Mouse (Mus musculus): Measurements from ENCODE around the gene Dvl3.

- no peak for TF ChIP-seq CTCF (IDR thresholded peaks at IDR 0.05; ENCODE audit: control insufficient read depth, insufficient read depth, insufficient replicate concordance, low read depth, low read length)
- no peak for TF ChIP-seq POLR2A (IDR thresholded peaks at IDR 0.05; ENCODE audit: control insufficient read depth, low read depth, low read length)
Observed at GRCm38 (mm10) chr16:20537601-20538320, 21.0 kb downstream of the Dvl3 start.

Measured in testis, adult 2 months (tissue).